Mouse (Mus musculus) liver, embryonic 16.5 days (tissue): Measurements from ENCODE around the gene Abcg1. TPM values are rescaled to one million over a fixed set of nuclear protein-coding genes. Genes with fewer than 3 reads are reported as not detected.

Experiments
- ATAC-seq: fragments of 200-750 bp; cut with Nextera tagmentation; 2 replicates; pipeline ENCODE4 v1.8.0; 2017; ENCODE audit warnings: low read depth, mild to moderate bottlenecking, moderate number of reproducible peaks, moderate library complexity
- H3K27ac ChIP-seq: fragments of 300-500 bp; sonication (generic); 2 replicates; pipeline ENCODE4 v1.5.1; 2014; ENCODE audit warnings: mild to moderate bottlenecking, low read length
- H3K27me3 ChIP-seq: fragments of 300-500 bp; sonication (generic); 2 replicates; pipeline ENCODE4 v1.6.1; 2014; ENCODE audit warnings: low read depth, low read length, mixed read lengths; ENCODE audit not compliant: control insufficient read depth, insufficient read depth
- H3K36me3 ChIP-seq: fragments of 300-500 bp; sonication (generic); 2 replicates; pipeline ENCODE4 v1.6.1; 2014; ENCODE audit warnings: mild to moderate bottlenecking; ENCODE audit not compliant: control insufficient read depth, insufficient read depth
- H3K4me1 ChIP-seq: fragments of 300-500 bp; sonication (generic); 2 replicates; pipeline ENCODE4 v1.6.1; 2014; ENCODE audit warnings: low read depth, low read length, mixed read lengths; ENCODE audit not compliant: control insufficient read depth
- H3K4me2 ChIP-seq: fragments of 300-500 bp; sonication (generic); 2 replicates; pipeline ENCODE4 v1.6.1; 2014; ENCODE audit warnings: low read depth, low read length, mixed read lengths
- H3K4me3 ChIP-seq: fragments of 300-500 bp; sonication (generic); 2 replicates; pipeline ENCODE4 v1.5.1; 2014; ENCODE audit warnings: low read depth, mild to moderate bottlenecking, low read length
- H3K9ac ChIP-seq: fragments of 300-500 bp; sonication (generic); 2 replicates; pipeline ENCODE4 v1.6.1; 2014; ENCODE audit warnings: low read depth, low read length
- H3K9me3 ChIP-seq: fragments of 300-500 bp; sonication (generic); replicated peaks from 2 replicates; pipeline ENCODE4 v1.6.1; 2016; ENCODE audit warnings: low read length; ENCODE audit not compliant: control insufficient read depth
- WGBS: fragments of 180-500 bp; shearing (Covaris S2); extraction: QIAGEN DNeasy Blood & Tissue Kit; methylation state at CpG from one replicate; pipeline ENCODE4 v1.1.7; 2014; ENCODE audit not compliant: insufficient replicate concordance; 5-methylcytosine and 5-hydroxymethylcytosine counted together
- polyA plus RNA-seq: library from polyadenylated mRNA; unstranded; fragments of >200 nt; fragmentation: Nextera tagmentation; extraction: Ambion mirVana; gene quantifications from 2 replicates; pipeline ENCODE4 v1.2.1, GENCODE M21; 2015

Abcg1 gene
- polyA plus RNA-seq, 1 experiment from 2014 or later: 10.8 TPM

DNA sequence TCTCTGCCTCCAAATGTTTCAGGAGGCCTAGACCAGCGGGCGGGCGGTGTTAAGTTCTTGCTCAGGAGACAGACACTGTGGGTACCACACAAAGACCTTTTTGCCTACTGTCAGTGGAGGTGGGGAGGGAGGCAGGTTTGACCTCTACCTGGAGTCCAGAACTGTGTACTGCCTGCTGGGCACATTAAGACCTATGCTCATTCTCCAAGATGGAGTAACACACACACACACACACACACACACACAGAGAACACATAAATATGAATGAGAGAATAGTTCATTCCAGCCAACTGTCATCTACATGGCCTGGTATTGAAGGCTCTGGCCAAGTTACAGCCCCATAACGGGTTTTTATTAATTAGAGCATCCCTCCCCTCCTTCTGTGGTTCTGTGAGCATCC, 15.4 kb downstream of the Abcg1 start:
- ATAC-seq: no peak
- peak overlapping the region; percentile 86 for H3K4me2 ChIP-seq
- peak overlapping the region; percentile 57 for H3K4me3 ChIP-seq
- no peak overlapping the region; the same call in 1 of the 2 replicates for H3K9ac ChIP-seq
- H3K27ac ChIP-seq: peak overlapping the region; percentile 53; the same call in 1 of the 2 replicates
- H3K4me1 ChIP-seq: peaks cover 71% of the 10 kb centered on the region
- 73% methylated on average over 4 of the region's 4 CpGs for WGBS
- H3K36me3 ChIP-seq: no peaks in the 10 kb centered on the region
- no peaks in the 10 kb centered on the region for H3K27me3 ChIP-seq
- no peaks in the 10 kb centered on the region for H3K9me3 ChIP-seq

DNA sequence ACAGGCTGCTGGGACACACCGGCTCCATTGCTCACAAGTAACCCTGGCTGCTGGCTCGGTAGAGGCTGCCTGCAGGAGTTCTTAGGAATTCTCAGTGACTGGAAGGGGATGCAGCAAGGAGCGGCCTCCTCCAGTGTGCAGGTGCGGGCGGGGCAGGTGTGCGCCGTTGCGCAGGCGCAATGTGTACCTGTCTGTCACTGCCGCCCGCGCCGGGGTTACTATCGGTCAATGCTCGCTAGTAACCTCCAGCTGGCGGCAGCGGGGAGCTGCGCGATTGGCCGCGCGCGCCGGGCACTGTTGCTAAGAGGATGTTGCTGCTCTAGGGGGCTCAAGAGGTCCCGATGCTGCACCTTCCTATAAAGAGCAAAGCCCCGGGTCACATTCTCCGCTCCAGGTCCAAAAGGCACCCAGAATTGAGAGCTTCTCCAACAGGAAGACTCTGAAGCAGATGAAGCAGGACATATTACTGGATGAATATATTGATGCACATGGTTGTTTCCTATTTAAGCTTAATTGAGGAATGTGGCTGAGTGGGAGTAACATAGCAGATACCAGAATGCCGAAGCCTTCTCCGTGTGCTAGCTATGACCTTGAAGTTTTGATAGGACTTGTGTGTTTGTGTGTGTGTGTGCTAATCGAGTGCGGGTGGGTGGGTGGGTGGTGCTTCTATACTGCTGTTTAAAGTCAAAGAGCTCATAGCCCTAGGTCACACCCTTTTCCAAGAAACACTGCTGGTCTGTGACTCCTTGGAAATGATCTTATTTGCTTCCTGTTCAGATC, 16.0 kb downstream of the Abcg1 start:
- Histone ChIP-seq H3K27ac (peak overlapping the region; percentile 72), H3K4me3 (peak overlapping the region; percentile 57), H3K9me3 (no peaks in the 10 kb centered on the region), H3K4me1 (peaks cover 68% of the 10 kb centered on the region), H3K4me2 (peak overlapping the region; percentile 86), H3K36me3 (no peaks in the 10 kb centered on the region), H3K27me3 (no peaks in the 10 kb centered on the region), H3K9ac (peak overlapping the region; percentile 55)
- ATAC-seq: peak; percentile 74
- WGBS: 3% methylated on average over 31 of the region's 31 CpGs

DNA sequence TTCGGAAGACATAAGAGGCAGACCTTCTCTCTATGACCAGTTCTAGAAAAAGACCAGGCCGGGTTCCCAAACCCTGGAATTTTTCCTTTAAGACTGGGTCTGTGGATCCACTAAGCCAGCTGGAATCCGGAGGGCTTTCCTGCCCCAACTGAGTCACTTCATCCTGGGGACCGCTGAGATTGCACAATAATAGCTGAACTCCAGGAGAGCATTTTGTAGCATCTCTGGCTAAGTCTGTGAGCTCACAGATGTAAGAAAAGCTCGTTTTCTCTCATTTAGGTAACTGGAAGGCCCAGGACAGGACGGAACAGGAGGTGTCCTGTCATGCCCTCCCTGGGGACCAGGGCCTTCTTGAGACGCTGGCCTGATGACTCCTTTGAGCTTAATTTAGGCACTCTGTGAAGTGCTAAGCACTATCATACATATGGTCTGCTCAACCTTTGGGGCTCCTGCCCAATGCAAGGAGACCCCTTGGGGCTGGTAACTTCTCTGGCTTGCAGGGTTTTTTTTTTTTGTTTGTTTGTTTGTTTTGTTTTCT, 16.6 kb downstream of the Abcg1 start:
- Histone ChIP-seq H3K27ac (peak overlapping the region; percentile 72), H3K4me3 (peak overlapping the region; percentile 57), H3K9ac (peak overlapping the region; percentile 8; the same call in 1 of the 2 replicates), H3K4me2 (peak overlapping the region; percentile 86), H3K27me3 (no peaks in the 10 kb centered on the region), H3K36me3 (no peaks in the 10 kb centered on the region), H3K9me3 (no peaks in the 10 kb centered on the region), H3K4me1 (peaks cover 66% of the 10 kb centered on the region)
- 11% methylated on average over 7 of the region's 7 CpGs for WGBS
- no peak for ATAC-seq

DNA sequence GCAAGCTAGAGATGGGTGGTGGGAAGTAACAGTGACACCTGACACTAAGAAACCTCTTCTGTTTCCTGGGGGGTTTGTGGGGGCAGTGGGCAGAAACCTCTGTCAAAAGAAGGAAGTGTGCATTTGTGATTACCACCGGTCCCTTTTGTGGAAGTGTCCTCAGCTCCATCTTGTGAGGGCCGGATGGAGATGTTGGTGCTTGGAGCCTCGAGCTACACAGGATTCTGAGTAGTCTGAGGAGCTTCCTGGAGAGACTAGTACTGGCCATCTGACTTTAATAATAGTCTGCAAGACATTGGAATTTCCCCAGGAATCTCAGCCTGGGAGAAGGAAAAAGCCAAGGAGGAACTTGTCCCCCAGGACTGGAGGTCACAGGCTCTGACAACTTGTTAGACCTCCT, 17.2 kb downstream of the Abcg1 start:
- WGBS: 40% methylated on average over 3 of the region's 3 CpGs
- Histone ChIP-seq H3K9me3 (no peaks in the 10 kb centered on the region), H3K9ac (no peak overlapping the region), H3K4me2 (peak overlapping the region; percentile 86; the same call in 1 of the 2 replicates), H3K4me1 (peaks cover 61% of the 10 kb centered on the region), H3K36me3 (no peaks in the 10 kb centered on the region), H3K4me3 (no peak overlapping the region), H3K27ac (peak overlapping the region; percentile 10), H3K27me3 (no peaks in the 10 kb centered on the region)
- ATAC-seq: no peak

DNA sequence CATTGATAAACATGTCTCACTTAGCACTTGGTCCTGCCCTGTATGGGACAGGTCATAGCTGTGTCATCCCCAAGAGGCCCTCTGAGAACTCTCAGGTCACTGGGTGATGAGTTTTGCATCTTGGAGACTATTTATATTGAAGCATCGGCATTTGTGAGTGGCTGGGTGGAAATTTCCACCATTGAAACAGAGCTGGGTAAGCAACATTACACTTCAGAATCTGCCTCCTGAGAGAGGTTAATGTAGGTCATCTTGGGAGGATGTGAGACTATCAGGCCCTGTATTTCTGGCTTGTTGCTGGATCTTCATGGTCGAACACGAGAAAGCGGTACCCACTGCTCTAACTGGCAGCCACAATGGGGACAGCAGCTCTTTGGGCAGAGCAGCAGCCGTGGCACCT, 18.0 kb downstream of the Abcg1 start:
- Histone ChIP-seq H3K27me3 (no peaks in the 10 kb centered on the region), H3K27ac (peak overlapping the region; percentile 10), H3K4me1 (peaks cover 53% of the 10 kb centered on the region), H3K9me3 (no peaks in the 10 kb centered on the region), H3K9ac (no peak overlapping the region), H3K4me3 (no peak overlapping the region), H3K4me2 (no peak overlapping the region), H3K36me3 (no peaks in the 10 kb centered on the region)
- no peak for ATAC-seq
- WGBS: 73% methylated on average over 5 of the region's 5 CpGs

DNA sequence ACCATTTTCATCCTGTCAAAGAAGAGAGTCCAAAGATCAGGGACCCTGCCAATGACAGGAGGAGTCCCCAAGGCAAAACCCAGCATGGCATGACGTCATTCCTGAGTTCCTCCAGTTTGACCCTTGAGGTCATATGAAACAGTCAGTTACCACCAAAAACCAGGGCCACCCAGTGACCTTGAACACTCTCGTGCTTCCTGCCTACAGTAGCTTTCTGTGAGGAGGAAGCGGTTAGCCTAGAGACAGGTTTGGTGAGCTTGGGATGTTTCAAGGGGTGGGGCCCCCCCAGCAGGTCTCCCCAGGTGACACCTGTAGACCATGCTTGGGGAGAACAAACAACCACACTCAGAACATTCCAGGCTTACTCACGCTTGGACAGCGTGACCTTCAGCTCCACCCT, 20.1 kb downstream of the Abcg1 start:
- no peaks in the 10 kb centered on the region for H3K27me3 ChIP-seq
- no peak for ATAC-seq
- H3K4me2 ChIP-seq: no peak overlapping the region
- H3K4me3 ChIP-seq: no peak overlapping the region
- H3K27ac ChIP-seq: no peak overlapping the region
- H3K4me1 ChIP-seq: peaks cover 37% of the 10 kb centered on the region
- H3K9me3 ChIP-seq: no peaks in the 10 kb centered on the region
- no peak overlapping the region for H3K9ac ChIP-seq
- no peaks in the 10 kb centered on the region for H3K36me3 ChIP-seq
- 68% methylated on average over 5 of the region's 5 CpGs for WGBS

DNA sequence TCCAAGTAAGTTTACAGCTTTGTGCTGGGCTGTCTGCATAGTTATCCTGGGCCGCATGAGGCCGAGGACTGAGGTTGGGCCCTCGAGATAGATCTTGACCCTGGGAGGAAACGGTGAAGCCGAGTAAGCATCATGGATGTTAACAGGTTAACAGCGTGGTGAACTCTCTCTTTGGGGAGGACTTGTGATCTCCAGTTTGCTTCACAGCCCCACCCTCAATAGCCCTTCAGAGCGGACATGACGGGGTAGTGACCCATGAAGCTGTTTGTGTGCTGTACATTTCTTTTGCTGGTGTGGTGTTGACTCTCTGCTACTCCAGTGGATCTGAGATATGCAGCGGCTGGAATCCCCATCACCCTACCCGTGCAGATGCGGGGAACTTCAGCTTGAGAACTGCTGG, 21.1 kb downstream of the Abcg1 start:
- no peak for ATAC-seq
- Histone ChIP-seq H3K9me3 (no peaks in the 10 kb centered on the region), H3K36me3 (no peaks in the 10 kb centered on the region), H3K27ac (no peak overlapping the region), H3K4me1 (peaks cover 36% of the 10 kb centered on the region), H3K9ac (no peak overlapping the region), H3K4me3 (no peak overlapping the region), H3K27me3 (no peaks in the 10 kb centered on the region), H3K4me2 (no peak overlapping the region)
- WGBS: 78% methylated on average over 11 of the region's 11 CpGs

DNA sequence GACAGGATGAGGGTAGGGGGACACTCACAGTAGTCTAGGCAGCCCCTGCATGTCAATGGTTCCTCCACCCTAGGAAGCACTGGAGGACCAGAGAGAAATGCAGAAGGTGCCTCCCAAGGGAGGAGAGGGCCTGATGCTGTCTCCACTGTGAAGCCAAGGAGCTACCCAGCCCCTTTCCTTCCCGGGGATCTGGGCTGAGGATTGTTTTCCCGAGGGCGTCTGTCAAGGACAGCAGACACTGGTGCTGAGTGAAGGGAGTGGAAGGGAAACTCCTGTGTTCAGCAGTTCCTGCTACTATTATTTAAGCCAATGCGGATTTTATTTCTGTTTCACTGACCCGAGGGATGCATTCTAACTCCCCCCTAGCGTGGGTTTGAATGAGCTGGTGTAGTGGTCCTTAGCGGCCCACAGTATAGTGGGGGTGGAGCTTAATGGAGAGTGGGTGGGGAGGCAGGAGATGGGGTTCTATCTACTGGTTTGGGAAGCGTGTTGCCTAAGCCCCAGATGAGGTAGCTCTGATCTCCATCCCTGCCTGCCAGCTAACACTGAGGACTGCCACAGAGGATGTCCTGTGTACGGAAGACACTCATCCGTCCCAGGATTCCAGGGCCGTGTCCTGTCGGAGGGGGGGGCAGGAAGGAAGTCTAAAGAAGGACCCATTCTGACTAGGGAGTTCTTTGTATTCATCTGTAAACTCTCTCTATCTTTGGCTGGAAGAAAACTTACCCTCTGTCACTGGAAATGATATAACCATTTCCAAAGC, 21.8 kb downstream of the Abcg1 start:
- H3K9ac ChIP-seq: no peak overlapping the region
- peaks cover 29% of the 10 kb centered on the region for H3K4me1 ChIP-seq
- H3K36me3 ChIP-seq: no peaks in the 10 kb centered on the region
- H3K27ac ChIP-seq: no peak overlapping the region
- no peaks in the 10 kb centered on the region for H3K9me3 ChIP-seq
- WGBS: 52% methylated on average over 12 of the region's 12 CpGs
- ATAC-seq: peak; percentile 34; the same call in 1 of the 2 replicates
- H3K4me3 ChIP-seq: no peak overlapping the region
- no peak overlapping the region for H3K4me2 ChIP-seq
- H3K27me3 ChIP-seq: no peaks in the 10 kb centered on the region
